Mouse (Mus musculus) liver, embryonic 14.5 days (tissue): ENCODE measurements around the gene Entpd1. TPM values are rescaled to one million over a fixed set of nuclear protein-coding genes. Genes with fewer than 3 reads are reported as not detected.
A peak's percentile ranks its signal among the peaks of the same experiment; 100 is the strongest.

Source experiments
- ATAC-seq: fragments of 200-750 bp; cut with Nextera tagmentation; 2 replicates; pipeline ENCODE4 v1.8.0; 2017; ENCODE audit warnings: moderate number of reproducible peaks, mild to moderate bottlenecking, moderate library complexity; ENCODE audit not compliant: insufficient read depth
- DNase-seq, 3 experiments: peaks; one replicate each; pipeline ENCODE4 v3.0.0-alpha.2; 2012 to 2013; ENCODE audit warnings: low read depth in 3 of 3, low spot score in 3 of 3
- H3K27ac ChIP-seq: fragments of 300-500 bp; sonication (generic); 2 replicates; pipeline ENCODE4 v1.5.1; 2014; ENCODE audit warnings: moderate library complexity, mild to moderate bottlenecking, control low read depth, inconsistent platforms
- H3K27me3 ChIP-seq: fragments of 300-500 bp; sonication (generic); 2 replicates; pipeline ENCODE4 v1.6.1; 2014; ENCODE audit warnings: mild to moderate bottlenecking, low read length, moderate library complexity; ENCODE audit not compliant: control insufficient read depth, insufficient read depth
- H3K36me3 ChIP-seq: fragments of 300-500 bp; sonication (generic); replicated peaks from 2 replicates; pipeline ENCODE4 v1.6.1; 2014; ENCODE audit warnings: low read depth; ENCODE audit not compliant: control insufficient read depth, insufficient read depth
- H3K4me1 ChIP-seq, 2 experiments: fragments of 200-500 bp in 1 of 2; fragments of 300-500 bp in 1 of 2; sonication (generic) in 1 of 2; replicated peaks; 2 replicates each; pipeline ENCODE4 v1.6.1; 2012 to 2014; ENCODE audit warnings: antibody characterized with exemption in 1 of 2, inconsistent platforms in 1 of 2, low read length in 1 of 2; ENCODE audit not compliant: control insufficient read depth in 2 of 2, insufficient read depth in 2 of 2
- H3K4me2 ChIP-seq: fragments of 300-500 bp; sonication (generic); 2 replicates; pipeline ENCODE4 v1.6.1; 2014; ENCODE audit warnings: low read depth, mild to moderate bottlenecking, control low read depth, moderate library complexity
- H3K4me3 ChIP-seq, 2 experiments: fragments of 200-500 bp in 1 of 2; fragments of 300-500 bp in 1 of 2; sonication (generic) in 1 of 2; 2 replicates each; pipeline ENCODE4 v1.5.1; 2012 to 2014; ENCODE audit warnings: low read depth in 2 of 2, low read length in 2 of 2, mild to moderate bottlenecking in 2 of 2, control low read depth in 1 of 2, inconsistent platforms in 1 of 2, moderate library complexity in 1 of 2; ENCODE audit not compliant: insufficient read depth in 1 of 2
- H3K9ac ChIP-seq: fragments of 300-500 bp; sonication (generic); replicated peaks from 2 replicates; pipeline ENCODE4 v1.6.1; 2014; ENCODE audit warnings: mild to moderate bottlenecking, control low read depth, moderate library complexity
- H3K9me3 ChIP-seq: fragments of 300-500 bp; sonication (generic); 2 replicates; pipeline ENCODE4 v1.6.1; 2016; ENCODE audit warnings: low read length, mixed read lengths; ENCODE audit not compliant: control insufficient read depth
- CTCF ChIP-seq: IDR thresholded peaks from 2 replicates; pipeline ENCODE4 v1.5.1; 2016; ENCODE audit warnings: antibody characterized with exemption, low read depth, control low read depth
- EP300 ChIP-seq: IDR thresholded peaks from 2 replicates; pipeline ENCODE4 v1.6.1; 2016; ENCODE audit warnings: antibody characterized with exemption, low read depth
- WGBS: fragments of 180-500 bp; shearing (Covaris S2); extraction: QIAGEN DNeasy Blood & Tissue Kit; methylation state at CpG from one replicate; pipeline ENCODE4 v1.1.7; 2014; ENCODE audit not compliant: insufficient replicate concordance; 5-methylcytosine and 5-hydroxymethylcytosine counted together
- polyA plus RNA-seq, 2 experiments: library from polyadenylated mRNA; depleted of rRNA in 1 of 2; stranded (reverse) in 1 of 2; unstranded in 1 of 2; fragments of >200 nt; fragmentation: Nextera tagmentation in 1 of 2; extraction: Ambion mirVana in 1 of 2; gene quantifications; 2 replicates each; pipeline versions ENCODE4 v1.2.1 to v1.2.3; 2012 to 2014

Entpd1 gene
- polyA plus RNA-seq, 2 experiments, result 1.6 to 2.8 TPM

GRCm38 (mm10) chr19:40754311-40754710 is 142.1 kb downstream of the Entpd1 start:
- H3K27me3 ChIP-seq, result no peaks in the 10 kb centered on the region
- ATAC-seq (no peak), DNase-seq (peak; percentile 45 to 58 (median 47))
- peaks cover 0 to 5% of the 10 kb centered on the region in 2 experiments; a peak in 2 of 4 replicates for H3K4me1 ChIP-seq
- H3K36me3 ChIP-seq, result no peaks in the 10 kb centered on the region
- WGBS, result 62% methylated on average over 2 of the region's 2 CpGs
- no peaks in the 10 kb centered on the region for H3K9me3 ChIP-seq
- H3K4me3 ChIP-seq, result no peak overlapping the region
- H3K9ac ChIP-seq, result no peak overlapping the region
- peak; percentile 85 for TF ChIP-seq CTCF
- no peak for TF ChIP-seq EP300
- no peak overlapping the region for H3K27ac ChIP-seq
- no peak overlapping the region for H3K4me2 ChIP-seq

DNA sequence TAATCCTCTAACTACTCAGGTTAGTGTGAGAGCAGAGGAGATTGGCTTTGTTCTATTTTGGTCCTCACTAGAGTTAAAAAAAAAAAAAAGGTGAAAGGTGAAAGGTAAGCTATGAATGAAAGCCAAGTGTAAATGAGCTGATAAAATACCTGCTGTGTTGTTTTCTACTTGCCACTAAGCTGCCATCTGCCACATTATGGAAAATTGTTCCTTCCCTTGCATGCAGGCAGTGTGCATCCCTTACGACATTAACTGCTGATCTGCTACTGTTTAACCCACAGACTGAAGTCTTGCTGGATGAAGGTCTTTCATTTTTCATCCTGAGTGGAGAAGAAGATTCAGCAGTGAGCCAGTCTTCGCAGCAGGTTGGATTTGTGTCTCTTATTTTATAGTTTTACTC is 147.9 kb downstream of the Entpd1 start:
- no peaks in the 10 kb centered on the region for H3K36me3 ChIP-seq
- peaks cover 0 to 15% of the 10 kb centered on the region in 2 experiments; a peak in 2 of 4 replicates for H3K4me1 ChIP-seq
- no peak for TF ChIP-seq CTCF
- no peak for TF ChIP-seq EP300
- 84% methylated on average over 2 of the region's 2 CpGs for WGBS
- no peak overlapping the region for H3K4me2 ChIP-seq
- ATAC-seq (no peak), DNase-seq (no peak)
- no peak overlapping the region for H3K4me3 ChIP-seq
- no peak overlapping the region for H3K27ac ChIP-seq
- no peaks in the 10 kb centered on the region for H3K27me3 ChIP-seq
- H3K9me3 ChIP-seq, result no peaks in the 10 kb centered on the region
- no peak overlapping the region for H3K9ac ChIP-seq

DNA sequence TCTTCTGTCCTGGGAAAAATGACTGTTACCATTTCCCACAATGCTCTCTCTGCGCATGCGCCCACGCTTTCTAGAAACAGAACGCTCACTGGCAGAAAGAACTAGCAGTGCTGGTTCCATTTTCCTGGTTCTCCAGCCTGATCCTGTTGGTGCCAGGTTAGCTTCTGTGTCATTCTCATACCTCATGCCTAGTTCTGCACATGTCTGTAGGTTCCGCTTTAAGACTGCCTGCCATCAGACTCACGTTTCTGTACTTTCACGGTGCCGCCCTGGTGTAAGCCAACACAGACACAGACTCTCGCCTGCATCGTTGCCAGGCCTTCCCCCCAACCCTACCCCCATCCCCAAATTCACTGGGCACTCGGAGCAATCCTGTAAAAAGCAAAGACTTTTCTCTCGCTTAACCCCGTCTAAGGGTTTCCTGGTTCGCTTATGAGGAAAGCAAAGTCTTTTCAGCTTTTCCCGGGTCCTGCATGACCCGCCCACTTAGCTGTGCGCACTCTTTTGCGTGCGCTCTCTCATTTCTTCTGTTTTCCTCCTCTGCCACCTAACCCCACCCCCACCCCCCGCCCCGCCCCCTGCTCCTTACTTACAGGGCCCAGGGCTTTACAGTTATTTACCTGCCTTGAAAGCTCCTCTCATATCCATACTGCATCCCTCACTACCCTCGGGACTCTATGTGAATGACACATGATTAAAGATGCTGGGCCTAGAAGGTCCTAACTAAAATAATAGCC is 150.0 kb downstream of the Entpd1 start:
- Histone ChIP-seq H3K27ac (no peak overlapping the region), H3K4me2 (peak overlapping the region; percentile 59), H3K9me3 (no peaks in the 10 kb centered on the region), H3K9ac (peak overlapping the region; percentile 34), H3K4me1 (peaks cover 7 to 18% of the 10 kb centered on the region in 2 experiments), H3K36me3 (no peaks in the 10 kb centered on the region), H3K4me3 (peak overlapping the region; percentile 43 to 62), H3K27me3 (no peaks in the 10 kb centered on the region)
- WGBS, result 41% methylated on average over 22 of the region's 22 CpGs
- TF ChIP-seq CTCF (no peak), EP300 (no peak)
- peak; percentile 44; the same call in 1 of the 2 replicates for ATAC-seq
- no peak for DNase-seq

- Histone ChIP-seq H3K4me3 (no peak overlapping the region; a peak in 1 of 4 replicates), H3K9ac (no peak overlapping the region), H3K4me1 (peaks cover 17 to 21% of the 10 kb centered on the region in 2 experiments), H3K27me3 (no peaks in the 10 kb centered on the region), H3K9me3 (no peaks in the 10 kb centered on the region), H3K27ac (no peak overlapping the region), H3K4me2 (peak overlapping the region; percentile 71), H3K36me3 (no peaks in the 10 kb centered on the region)
- DNase-seq (no peak), ATAC-seq (no peak)
- TF ChIP-seq CTCF, result no peak
- TF ChIP-seq EP300, result no peak
- 74% methylated on average over 2 of the region's 2 CpGs for WGBS
Measured at GRCm38 (mm10) chr19:40767189-40767588, 155.0 kb downstream of the Entpd1 start.

- TF ChIP-seq CTCF, result no peak
- TF ChIP-seq EP300, result peak; percentile 94
- H3K9ac ChIP-seq, result peak overlapping the region; percentile 75
- peak; percentile 74 to 82 (median 78) for DNase-seq
Measured at GRCm38 (mm10) chr19:40769341-40769770, 157.2 kb downstream of the Entpd1 start.

More at GRCm38 (mm10) chr19:40769341-40769770, 157.2 kb downstream of the Entpd1 start:
- peak overlapping the region; percentile 57 to 66 for H3K4me3 ChIP-seq
- peak overlapping the region; percentile 71 for H3K4me2 ChIP-seq
- no peaks in the 10 kb centered on the region for H3K9me3 ChIP-seq
- 10% methylated on average over 7 of the region's 7 CpGs for WGBS
- H3K4me1 ChIP-seq, result peaks cover 17 to 24% of the 10 kb centered on the region in 2 experiments
- no peaks in the 10 kb centered on the region for H3K36me3 ChIP-seq
- peak; percentile 96 for ATAC-seq
- peak overlapping the region; percentile 91 for H3K27ac ChIP-seq
- H3K27me3 ChIP-seq, result no peaks in the 10 kb centered on the region
